Mouse (Mus musculus): ENCODE measurements around the gene Acta2.

Gene Acta2

GRCm38 (mm10) chr19:34270106-34270726 lies 14.8 kb upstream of the Acta2 start:
- no peak for DNase-seq (ENCODE audit: low spot score)

DNA sequence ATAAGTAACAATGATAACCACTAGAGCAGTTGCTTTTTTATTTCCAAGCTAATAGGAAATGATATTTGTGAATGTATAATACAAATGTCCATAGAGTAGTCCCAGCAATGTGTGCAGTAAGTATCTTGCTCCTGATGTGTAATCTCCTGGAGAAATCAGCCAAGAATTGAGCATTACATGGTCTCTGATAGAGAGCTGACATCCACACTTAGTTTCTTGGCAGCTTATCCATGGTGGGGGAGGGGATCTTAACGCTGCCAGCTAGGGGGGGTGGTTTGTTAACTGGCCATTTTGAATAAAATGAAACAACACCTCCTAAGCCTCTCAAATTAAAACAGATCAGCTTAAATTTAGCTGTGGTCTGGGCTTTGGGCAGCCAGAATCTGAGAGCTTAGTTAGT lies 13.6 kb upstream of the Acta2 start:
- no peak for DNase-seq (ENCODE audit: low spot score)

- DNase-seq (ENCODE audit: low spot score) = no peak
Observed at GRCm38 (mm10) chr19:34265604-34266193, 10.3 kb upstream of the Acta2 start.

DNA sequence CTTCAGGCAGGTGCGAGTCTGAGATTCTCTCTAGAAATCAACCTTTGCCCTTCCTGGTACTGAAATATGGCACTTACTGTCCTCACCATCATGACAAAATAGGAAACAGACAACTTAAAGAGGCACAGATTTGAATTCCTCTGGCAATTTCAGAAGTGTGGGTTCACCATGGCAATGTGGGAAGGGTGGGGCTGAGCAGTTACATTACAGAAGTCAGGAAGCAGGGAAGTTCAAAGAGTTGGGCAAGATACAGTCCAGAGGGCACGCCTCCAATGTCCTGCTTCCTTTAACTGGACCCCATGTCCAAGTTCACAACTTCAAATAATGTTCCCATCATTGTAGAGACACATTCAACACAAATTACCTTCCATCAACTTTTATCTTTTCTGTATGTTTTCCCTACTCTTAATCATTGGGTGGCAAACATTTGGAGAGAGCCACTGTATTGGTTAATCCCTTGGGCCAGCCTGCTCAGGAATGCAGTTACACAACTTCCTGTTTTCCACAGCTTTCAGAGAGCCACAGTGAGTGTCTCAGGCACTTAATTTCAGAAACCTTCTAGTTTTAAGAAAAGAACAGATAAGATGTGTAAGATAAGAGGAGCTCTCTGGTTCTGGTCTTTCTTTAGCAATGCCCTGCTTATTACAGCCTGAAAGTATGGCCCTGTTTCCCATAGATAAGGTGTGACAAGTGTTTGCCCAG lies 7.0 kb upstream of the Acta2 start:
- DNase-seq (ENCODE audit: low spot score) = no peak

DNA sequence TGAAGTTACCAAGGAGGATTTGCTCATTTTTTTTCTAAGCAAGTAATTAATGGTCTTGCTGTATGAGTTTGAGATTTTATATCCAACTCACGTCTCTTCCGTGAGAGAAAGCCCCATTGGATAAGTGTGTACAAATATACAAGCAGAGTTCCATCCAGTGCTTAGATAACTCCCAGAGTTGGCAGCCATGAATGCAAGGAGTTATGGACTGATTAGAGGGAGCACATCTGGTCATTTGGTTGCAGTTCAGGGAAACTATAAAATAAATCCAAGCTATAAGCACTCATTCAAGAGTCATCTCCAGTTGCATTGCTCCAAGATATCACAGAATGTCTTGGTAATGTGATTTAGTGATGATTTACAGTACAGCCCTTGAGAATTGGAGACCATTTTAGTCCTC lies 1.5 kb upstream of the Acta2 start:
- no peak for DNase-seq (ENCODE audit: low spot score)

DNA sequence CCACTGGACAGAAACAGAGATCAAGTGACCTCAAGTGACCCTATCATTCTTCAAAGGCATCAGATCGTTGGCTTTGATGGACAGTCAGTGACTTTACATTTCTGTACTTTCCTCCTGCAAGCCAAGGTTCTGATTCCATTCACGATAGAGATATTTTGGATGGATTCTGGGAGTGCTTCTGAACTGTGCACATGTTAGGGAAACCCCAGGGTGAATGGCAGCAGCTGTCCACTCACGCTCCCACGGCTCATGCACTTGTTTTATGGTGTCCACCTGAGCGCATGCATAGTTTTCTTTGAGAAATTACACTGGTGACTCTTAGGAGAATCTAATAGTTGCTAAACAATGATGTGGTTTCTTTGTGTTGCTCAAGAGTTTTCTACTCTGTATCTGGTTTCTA lies 759 bp upstream of the Acta2 start:
- DNase-seq (ENCODE audit: low spot score) = no peak

- peak; percentile 39 for DNase-seq (ENCODE audit: low spot score)
Observed at GRCm38 (mm10) chr19:34254101-34254879, 1.1 kb downstream of the Acta2 start.

DNA sequence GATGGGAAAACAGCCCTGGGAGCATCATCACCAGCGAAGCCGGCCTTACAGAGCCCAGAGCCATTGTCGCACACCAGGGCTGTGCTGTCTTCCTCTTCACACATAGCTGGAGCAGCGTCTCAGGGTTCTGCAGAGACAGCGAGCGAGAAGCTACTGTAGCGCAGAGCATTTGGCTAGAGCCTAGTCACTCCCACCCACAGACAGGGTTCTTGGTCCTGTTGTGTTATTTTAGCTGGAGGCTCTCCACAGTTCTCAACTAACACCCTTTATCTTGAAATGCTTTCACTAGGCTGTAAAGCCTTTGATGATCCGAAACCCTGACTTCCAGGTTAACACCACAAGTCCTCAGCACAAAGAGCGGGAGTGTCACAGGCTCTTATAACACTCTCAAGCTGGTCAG lies 2.9 kb downstream of the Acta2 start:
- DNase-seq (ENCODE audit: low spot score) = no peak

DNA sequence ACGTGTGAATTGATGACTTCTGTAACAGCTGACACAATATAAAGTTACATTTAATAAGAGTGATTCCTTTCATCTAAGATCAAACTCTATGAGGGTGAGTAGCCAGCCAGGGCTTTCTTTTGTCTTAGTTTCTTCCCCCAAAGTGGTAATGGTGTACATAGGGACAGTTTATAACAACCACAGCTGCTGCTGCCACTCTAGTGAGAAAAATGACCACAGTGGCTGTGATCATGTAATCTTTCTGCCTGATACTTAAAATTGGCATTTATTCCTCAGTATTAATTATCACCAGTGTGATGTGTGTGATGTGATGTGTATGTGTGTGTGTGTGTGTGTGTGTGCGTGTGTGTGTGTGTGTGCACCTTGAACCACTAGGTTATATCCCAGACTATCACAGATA lies 3.5 kb downstream of the Acta2 start:
- DNase-seq (ENCODE audit: low spot score) = no peak

DNA sequence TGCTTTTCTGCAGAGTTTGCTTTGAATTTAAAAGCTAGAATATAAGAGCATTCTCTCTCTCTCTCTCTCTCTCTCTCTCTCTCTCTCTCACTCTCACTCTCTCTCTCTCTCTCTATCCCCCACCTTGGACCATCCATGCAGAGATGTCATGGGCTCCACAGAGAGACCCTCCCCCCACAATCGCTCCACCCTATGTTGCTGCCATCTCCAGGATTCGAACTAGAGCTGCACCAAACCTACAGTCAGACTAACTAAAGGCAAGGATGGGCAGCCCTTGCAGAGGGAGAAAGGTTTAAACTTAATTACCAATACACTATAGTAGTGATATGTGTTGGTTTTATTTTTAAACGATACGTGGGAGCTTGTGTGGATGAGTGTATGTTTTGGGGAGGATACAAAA lies 4.8 kb downstream of the Acta2 start:
- no peak for DNase-seq (ENCODE audit: low spot score)

- no peak for DNase-seq (ENCODE audit: low spot score)
Observed at GRCm38 (mm10) chr19:34248558-34248957, 6.8 kb downstream of the Acta2 start.

- DNase-seq (ENCODE audit: low spot score) = peak; percentile 53
Observed at GRCm38 (mm10) chr19:34244056-34244455, 11.3 kb downstream of the Acta2 start.

GRCm38 (mm10) chr19:34242925-34243324 lies 12.5 kb downstream of the Acta2 start:
- DNase-seq (ENCODE audit: low spot score) = no peak

GRCm38 (mm10) chr19:34241247-34241915 lies 14.0 kb downstream of the Acta2 start:
- no peak for DNase-seq (ENCODE audit: low spot score)

GRCm38 (mm10) chr19:34240273-34241039 lies 14.9 kb downstream of the Acta2 start:
- DNase-seq (ENCODE audit: low spot score) = no peak

DNA sequence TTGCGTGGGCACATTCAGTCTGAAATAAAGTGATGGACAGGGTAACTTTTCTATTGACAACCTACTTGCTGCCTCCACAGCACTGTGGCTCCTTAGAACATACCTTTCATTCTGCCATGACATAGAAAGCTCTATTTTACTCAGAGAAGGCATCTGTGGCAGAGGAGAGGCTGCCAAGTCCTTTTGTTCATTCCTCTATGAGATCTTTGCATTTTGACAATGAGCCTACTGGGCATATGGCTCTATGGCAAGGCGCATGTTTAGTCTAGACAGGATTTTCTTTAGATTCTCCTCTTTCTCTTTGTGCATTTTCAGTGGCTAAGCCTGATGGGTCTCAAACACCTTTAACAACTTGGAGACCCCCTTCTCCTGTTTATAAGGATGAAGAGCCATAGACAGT lies 17.6 kb downstream of the Acta2 start:
- DNase-seq (ENCODE audit: low spot score) = no peak

DNA sequence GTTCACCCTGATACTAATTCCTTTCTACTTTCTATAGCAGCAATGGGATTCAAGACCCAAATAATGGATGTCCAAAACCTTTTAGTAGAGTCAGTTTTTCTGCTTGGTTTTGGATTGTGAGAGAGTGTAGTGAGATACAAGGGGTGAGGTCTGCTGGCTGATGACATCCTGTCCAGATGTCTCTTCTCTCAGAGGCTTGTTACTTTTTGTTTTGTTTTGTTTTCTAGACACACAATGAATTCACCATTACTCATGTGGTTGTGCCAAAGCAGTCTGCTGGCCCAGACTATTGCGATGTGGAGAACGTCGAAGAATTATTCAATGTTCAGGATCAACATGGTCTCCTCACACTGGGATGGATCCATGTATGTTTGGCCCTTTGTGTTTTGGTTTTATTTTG lies 19.3 kb downstream of the Acta2 start:
- DNase-seq (ENCODE audit: low spot score) = no peak

- DNase-seq (ENCODE audit: low spot score) = peak; percentile 73
Observed at GRCm38 (mm10) chr19:34233944-34234343, 21.4 kb downstream of the Acta2 start.

DNA sequence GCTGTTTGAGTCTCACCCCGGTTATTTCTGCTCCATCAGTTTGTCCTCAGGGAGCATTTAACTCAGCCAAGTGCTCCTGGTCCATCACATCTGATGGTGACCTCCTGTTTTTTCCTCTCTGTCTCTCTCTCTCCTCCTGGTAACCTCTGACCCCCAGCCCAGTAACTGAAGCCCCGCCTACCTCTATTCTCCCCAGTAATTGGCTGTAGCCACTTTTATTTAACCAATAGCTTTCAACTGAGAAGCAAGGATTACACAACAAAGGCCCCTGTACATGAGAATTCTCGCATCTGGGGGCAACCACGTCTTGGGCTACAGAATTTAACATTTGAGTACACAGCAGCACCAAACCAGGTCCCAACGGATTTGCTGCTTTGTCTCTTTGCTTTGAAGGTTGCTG lies 23.1 kb downstream of the Acta2 start:
- no peak for DNase-seq (ENCODE audit: low spot score)

DNA sequence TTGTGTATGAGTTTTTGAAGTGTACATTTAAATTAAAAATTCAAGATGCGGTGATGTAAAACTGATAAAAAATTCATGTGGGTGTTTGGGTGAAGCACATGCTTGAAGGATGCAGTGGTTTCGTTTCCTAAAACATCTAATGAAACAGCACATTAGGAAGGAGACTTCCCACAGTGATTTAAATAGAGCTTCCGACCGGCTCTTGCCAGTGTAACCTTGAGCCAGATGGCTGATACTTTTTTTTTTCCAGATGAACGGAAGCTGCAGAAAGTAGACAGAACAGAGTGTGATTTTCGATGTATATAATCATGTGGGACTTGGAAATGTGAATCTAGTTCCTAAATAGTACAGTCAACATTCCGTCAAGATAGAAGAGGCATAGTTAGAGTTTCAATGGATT lies 23.8 kb downstream of the Acta2 start:
- DNase-seq (ENCODE audit: low spot score) = no peak

- DNase-seq (ENCODE audit: low spot score) = no peak
Observed at GRCm38 (mm10) chr19:34222805-34223204, 32.6 kb downstream of the Acta2 start.
